Mouse (Mus musculus): ENCODE measurements at regions not wholly inside any gene's neighbourhood (a gene's known extent, or its start where the extent isn't known, plus 50 kb on each side); places are given as distances from the start of the nearest gene placed in this dataset.

- DNase-seq = no peak
These were observed 411.0 kb downstream of the Ofcc1 start for GRCm38 (mm10) chr13:39950203-39950602.

GRCm38 (mm10) chr13:39935216-39935615 is 426.0 kb downstream of the Ofcc1 start:
- no peak for DNase-seq

DNA sequence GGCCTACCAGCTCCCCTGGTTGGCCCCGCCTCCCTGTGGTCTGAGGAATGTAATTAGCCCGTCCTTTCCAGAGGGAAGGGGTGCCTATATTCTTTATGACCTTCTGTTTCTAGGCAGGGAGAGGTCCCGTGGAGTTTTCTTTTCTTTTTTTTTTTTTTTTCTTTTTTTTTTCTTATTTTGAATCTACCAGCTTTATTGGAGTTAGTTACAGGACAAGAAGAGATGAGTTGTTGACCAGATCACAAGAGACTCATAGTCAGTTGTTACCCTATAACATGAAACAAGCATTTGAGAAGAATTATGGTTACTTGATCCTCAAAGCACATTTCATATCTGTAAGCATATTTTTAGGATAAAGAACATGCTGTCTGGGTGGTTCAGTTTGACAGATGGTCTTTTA is 429.8 kb downstream of the Ofcc1 start:
- DNase-seq = no peak

GRCm38 (mm10) chr13:39928573-39928972 is 432.7 kb downstream of the Ofcc1 start:
- DNase-seq = no peak

- DNase-seq = no peak
These were observed 436.9 kb downstream of the Ofcc1 start for GRCm38 (mm10) chr13:39924366-39924765.

DNA sequence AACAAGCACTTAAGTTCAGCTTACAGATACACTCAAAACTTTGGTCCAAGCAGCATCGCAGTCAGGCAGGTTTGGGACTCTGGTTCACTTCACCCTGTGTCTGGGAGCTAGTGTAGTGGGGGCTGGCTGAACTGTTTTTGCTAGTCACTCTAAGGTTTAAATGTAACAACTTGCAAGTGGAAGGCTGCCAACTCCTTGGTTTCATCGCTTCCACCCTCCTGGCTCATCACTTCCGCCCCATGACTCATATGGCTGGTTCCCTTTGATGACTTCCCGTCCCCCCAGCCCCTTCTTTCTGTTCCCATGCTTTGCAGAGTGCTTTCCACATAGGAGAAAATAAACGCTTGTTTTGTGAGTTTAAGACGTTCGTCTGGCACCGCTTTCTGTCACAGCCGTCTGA is 438.1 kb downstream of the Ofcc1 start:
- DNase-seq = no peak

- no peak for DNase-seq
These were observed 453.5 kb downstream of the Ofcc1 start for GRCm38 (mm10) chr13:39907720-39908119.

DNA sequence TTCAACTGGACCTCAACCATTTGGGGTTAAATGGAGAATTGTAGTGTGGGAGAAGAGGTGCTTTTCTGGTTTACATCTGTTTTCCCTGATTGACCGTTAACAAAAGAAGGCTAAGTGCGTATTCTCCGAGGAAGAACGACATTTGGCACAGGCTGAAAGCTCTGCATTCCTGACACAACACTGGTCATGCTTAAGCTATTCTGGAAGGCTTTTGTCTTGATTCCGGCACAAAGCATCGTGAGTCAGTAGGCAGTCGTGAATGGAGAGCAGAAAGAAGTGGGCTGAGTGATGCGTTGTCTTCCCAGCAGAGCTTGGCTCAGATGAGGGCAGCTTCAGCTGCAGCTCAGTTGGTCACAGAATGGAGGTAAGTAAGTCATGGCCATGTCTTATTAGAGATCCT is 457.0 kb downstream of the Ofcc1 start:
- DNase-seq = no peak

GRCm38 (mm10) chr13:39903319-39903718 is 457.9 kb downstream of the Ofcc1 start:
- DNase-seq = no peak

DNA sequence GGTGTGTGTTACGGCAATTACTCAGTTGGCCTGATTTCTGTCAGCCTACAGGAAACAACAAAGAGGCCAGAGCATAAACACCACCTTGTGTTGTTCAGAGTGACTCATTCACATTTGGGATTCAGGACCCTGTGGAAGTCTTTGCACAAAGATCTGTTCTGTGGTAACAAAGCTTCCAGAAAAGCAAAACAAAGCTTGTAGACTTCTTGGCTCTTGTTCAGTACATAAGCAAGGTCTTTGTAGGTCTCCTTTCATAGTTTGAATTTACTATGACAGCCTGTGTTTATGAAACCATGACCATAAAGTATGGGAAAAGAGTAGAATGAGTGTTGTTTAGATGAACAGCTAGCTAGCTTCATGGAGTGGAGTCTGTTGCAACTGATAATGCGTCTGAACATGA is 461.9 kb downstream of the Ofcc1 start:
- no peak for DNase-seq

- no peak for DNase-seq
These were observed 462.8 kb downstream of the Ofcc1 start for GRCm38 (mm10) chr13:39898412-39898979.

DNA sequence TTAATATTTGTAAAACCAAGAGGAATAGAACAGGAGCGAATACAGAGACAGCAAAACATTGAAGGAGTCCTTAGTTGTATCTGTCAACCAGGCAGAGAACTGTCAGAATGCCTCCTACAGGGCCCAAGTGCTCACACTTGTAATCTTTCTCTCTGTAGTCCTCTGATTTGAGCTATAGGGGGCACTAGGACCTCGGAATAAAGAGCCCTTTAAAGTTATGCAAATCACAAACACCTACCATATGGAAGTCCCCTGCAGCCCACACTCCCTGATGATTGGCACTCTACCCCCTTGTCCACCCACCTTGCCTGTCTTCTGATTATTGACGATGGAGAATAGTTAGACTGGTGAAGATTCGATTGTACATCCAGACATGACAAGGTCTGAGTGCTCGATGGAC is 467.1 kb downstream of the Ofcc1 start:
- DNase-seq = no peak

GRCm38 (mm10) chr13:39881066-39881465 is 480.2 kb downstream of the Ofcc1 start:
- DNase-seq = no peak

GRCm38 (mm10) chr13:39880136-39880535 is 481.1 kb downstream of the Ofcc1 start:
- no peak for DNase-seq

DNA sequence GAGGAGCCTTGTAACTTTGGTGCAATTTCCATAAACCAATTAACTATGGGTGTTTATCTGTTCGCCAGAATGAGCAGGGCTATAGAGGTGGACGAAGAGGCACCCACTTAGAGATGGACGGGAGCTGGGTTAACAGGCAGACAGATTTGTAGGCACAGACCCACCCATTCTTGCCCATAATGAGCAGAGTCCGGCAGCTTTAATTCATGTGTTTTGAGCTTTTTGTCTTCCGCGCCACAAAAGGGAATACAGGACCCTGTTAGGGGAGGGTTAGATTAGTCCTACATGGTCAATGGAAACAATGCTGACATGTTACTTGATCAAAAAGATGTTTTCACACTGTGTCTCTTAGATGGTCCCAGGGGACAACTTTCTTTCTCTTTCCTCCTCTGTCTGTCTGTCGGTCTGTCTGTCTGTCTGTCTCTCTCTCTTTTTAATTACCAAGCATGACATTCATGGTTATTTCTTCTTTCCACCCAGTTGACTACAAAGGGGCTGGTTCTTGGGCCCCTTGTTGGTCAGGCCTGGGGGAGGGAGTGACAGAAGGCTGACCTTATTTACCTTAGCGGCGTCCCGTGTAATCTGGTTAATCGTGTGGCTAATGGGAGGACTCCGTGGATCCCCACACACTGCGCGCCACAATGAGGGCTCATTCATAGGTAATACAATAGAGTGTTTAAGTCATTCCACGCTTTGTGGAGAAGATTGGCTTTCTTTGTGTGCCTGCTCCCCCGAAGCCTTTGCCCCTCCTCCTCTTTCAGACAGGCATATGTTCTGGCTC is 483.7 kb downstream of the Ofcc1 start:
- DNase-seq = no peak

GRCm38 (mm10) chr13:39852257-39852800 is 508.9 kb downstream of the Ofcc1 start:
- no peak for DNase-seq

GRCm38 (mm10) chr13:39849391-39849790 is 511.9 kb downstream of the Ofcc1 start:
- DNase-seq = no peak

- DNase-seq = no peak
These were observed 525.1 kb downstream of the Ofcc1 start for GRCm38 (mm10) chr13:39836053-39836584.

DNA sequence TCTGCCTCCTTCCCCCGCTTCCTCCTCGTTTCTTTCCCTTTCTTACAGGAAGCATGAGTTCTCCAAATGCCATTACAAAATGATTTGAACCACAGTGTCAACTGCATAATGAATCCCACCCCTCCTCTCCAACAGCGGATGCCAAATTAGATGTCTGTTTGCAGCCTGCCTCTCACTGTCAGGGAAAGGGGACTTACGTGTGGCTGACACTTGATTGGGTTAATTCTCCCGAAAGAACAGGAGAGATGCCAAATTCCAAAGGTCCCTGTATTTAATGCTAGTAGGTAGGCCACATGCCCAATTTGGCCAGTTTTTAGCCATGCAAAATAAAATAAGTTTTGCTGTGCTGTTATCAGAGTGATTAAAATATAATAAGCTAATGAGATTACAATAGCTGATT is 525.9 kb downstream of the Ofcc1 start:
- DNase-seq = no peak

GRCm38 (mm10) chr13:39834521-39835245 is 526.6 kb downstream of the Ofcc1 start:
- DNase-seq = no peak

DNA sequence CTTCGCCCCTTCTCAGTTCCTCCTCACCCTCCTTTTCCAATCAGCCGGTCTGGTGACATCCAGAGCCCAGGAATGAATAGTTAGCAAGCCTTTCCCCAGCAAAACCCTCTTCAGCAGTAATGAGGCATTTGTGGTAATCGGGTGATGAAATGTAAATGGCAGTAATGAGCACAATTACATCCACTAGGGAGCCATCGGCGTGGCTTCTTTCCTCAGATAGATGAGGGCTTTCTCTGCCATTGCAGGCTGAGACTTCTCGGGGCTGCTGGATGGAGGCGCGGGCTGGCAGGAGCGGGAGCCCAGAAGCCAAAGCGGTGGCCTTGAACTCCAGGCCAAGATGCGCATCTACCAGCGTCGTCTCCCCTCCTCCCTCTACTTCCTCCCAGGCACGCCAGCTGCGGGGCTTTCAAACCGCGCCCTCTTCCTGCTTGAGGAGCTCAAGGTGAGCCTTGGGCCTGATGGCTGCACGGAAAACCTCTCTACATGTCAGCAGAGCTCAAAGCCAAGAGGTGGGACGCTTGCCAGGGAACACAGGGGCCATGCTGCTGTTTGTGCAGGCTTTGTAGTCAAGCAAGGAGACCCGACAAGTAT is 537.2 kb downstream of the Ofcc1 start:
- DNase-seq = peak; percentile 23

DNA sequence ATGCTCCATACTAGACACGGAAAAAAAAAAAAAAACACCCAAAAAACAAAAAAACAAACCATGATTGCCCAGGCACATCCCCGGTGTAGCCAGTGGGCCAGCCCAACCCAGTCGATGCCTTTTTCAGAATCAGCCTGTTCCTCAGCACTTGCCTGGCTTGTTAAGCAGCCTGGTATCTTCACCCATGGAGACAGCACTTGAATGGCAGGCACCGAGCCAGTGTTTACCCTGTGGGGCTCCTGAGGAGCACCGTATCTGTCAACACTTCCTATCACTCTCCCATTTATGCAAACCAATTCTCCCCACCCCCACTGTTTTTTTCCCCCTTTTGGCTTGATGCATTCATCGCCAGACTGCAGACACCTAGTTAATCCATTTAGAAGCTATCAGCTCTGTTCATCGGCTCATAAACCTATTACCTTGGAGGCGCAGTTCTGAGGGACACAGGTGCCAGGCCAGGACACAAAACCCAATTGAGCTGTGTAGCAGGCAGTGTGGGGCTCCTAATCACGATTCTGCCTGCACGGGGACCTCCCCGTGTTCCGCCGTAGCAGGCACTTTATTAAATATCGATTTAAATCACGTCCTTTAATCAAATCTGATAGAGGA is 537.8 kb downstream of the Ofcc1 start:
- DNase-seq = peak; percentile 12

DNA sequence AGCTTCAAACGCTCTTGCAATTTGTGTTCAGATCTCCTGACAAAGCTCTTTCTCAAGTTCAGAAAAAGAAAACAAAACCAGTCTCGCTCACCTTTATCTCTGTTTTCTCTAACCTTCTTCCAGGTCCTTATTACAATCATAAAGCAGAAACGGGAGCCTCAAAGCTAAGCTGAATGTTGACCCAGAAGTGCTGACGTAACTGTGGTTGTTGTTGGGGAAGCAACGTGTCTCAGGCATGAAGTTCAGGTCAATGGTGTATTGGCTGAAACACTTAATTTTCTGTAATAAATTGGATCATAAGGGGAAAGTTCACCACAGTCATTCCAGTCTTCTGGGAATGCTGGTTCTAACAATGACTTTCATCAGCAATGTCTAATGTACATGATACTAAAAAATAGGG is 586.7 kb downstream of the Ofcc1 start:
- DNase-seq = no peak

Measured in cerebellum, adult 8-10 months (tissue).